Mouse (Mus musculus): ENCODE results near the gene Stac3. TPM values are rescaled to one million over a fixed set of nuclear protein-coding genes. Genes with fewer than 3 reads are reported as not detected.

Gene Stac3
- polyA plus RNA-seq (2017; shearing (Covaris generic)) = not detected

GRCm38 (mm10) chr10:127500894-127501893, at the start of gene Stac3:
Gene Stac3, plus strand, starts transcription at chr10:127501686.

GRCm38 (mm10) chr10:127514764-127515163, 13.3 kb downstream of the Stac3 start, which contains the start of gene Ndufa4l2:
Gene Ndufa4l2, plus strand, starts transcription at chr10:127514967.

DNA sequence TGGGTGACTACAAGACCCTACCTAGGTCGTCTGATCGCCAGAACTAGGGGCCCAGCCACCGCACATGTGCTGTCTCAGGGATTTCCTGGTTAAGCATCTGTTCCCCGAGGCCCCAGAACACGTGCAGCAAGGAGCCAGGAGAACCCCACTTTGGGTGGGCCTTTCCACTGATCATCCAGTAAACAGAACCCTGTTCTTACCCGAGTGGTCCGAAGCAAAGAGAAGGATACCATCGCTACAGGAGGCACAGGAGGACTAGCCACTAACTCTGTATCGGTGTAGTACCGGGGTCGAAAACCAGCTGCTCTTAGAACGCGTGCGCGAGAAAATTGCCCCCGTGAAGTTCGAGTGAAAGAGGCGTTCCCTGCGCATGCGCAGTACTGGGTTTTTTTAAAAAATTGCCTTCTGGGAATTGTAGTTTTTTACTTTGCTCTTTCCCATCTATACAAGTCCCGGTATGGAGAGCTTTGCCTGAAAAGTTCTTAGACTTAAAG, 20.6 kb downstream of the Stac3 start, which contains the start of gene Shmt2:
Gene Shmt2, minus strand, starts transcription at position 357 of the 494 bp plus-strand sequence.

GRCm38 (mm10) chr10:127534036-127534928, 32.8 kb downstream of the Stac3 start, which contains the start of gene Nxph4:
Gene Nxph4, minus strand, starts transcription at chr10:127534559.

Other genes starting within 250 kb of the Stac3 start
- gene Kif5a, start 238.3 kb upstream of the Stac3 start, polyA plus RNA-seq (2017; shearing (Covaris generic)) = not detected
- 83.7 TPM for gene Dctn2, start 235.3 kb upstream of the Stac3 start, polyA plus RNA-seq (2017; shearing (Covaris generic))
- gene Mbd6, start 212.7 kb upstream of the Stac3 start, polyA plus RNA-seq (2017; shearing (Covaris generic)) = 8.6 TPM
- gene Mars, start 189.9 kb upstream of the Stac3 start, polyA plus RNA-seq (2017; shearing (Covaris generic)) = 62.5 TPM
- 264 TPM for gene Arhgap9, start 179.7 kb upstream of the Stac3 start, polyA plus RNA-seq (2017; shearing (Covaris generic))
- 0.47 TPM for gene Gli1, start 159.7 kb upstream of the Stac3 start, polyA plus RNA-seq (2017; shearing (Covaris generic))
- not detected for gene Inhbe, start 147.3 kb upstream of the Stac3 start, polyA plus RNA-seq (2017; shearing (Covaris generic))
- gene Inhbc, start 131.3 kb upstream of the Stac3 start, polyA plus RNA-seq (2017; shearing (Covaris generic)) = not detected
- gene R3hdm2, start 121.4 kb upstream of the Stac3 start, polyA plus RNA-seq (2017; shearing (Covaris generic)) = 33.6 TPM
- not detected for gene Ndufa4l2, start 13.3 kb downstream of the Stac3 start, polyA plus RNA-seq (2017; shearing (Covaris generic))
- gene Shmt2, start 20.8 kb downstream of the Stac3 start, polyA plus RNA-seq (2017; shearing (Covaris generic)) = 85.1 TPM
- not detected for gene Nxph4, start 32.9 kb downstream of the Stac3 start, polyA plus RNA-seq (2017; shearing (Covaris generic))
- gene Lrp1, start 119.5 kb downstream of the Stac3 start, polyA plus RNA-seq (2017; shearing (Covaris generic)) = not detected
- gene Stat6, start 141.3 kb downstream of the Stac3 start, polyA plus RNA-seq (2017; shearing (Covaris generic)) = 246 TPM
- gene Nemp1, start 165.2 kb downstream of the Stac3 start, polyA plus RNA-seq (2017; shearing (Covaris generic)) = 8.2 TPM
- 50.2 TPM for gene Nab2, start 166.9 kb downstream of the Stac3 start, polyA plus RNA-seq (2017; shearing (Covaris generic))
- gene Myo1a, start 203.5 kb downstream of the Stac3 start, polyA plus RNA-seq (2017; shearing (Covaris generic)) = 0.16 TPM
- not detected for gene Tac2, start 222.8 kb downstream of the Stac3 start, polyA plus RNA-seq (2017; shearing (Covaris generic))
- 0.66 TPM for gene Zbtb39, start 237.9 kb downstream of the Stac3 start, polyA plus RNA-seq (2017; shearing (Covaris generic))

All from naive thymus-derived CD4-positive, alpha-beta T cell, adult 5 months (primary cell).